Mouse (Mus musculus) kidney, postnatal 0 days (tissue): Measurements from ENCODE around the gene Wnt5a. TPM values are rescaled to one million over a fixed set of nuclear protein-coding genes. Genes with fewer than 3 reads are reported as not detected.

Experiments used
- ATAC-seq: fragments of 200-750 bp; cut with Nextera tagmentation; replicated peaks from 2 replicates; pipeline ENCODE4 v1.8.0; 2017; ENCODE audit warnings: low read depth, moderate number of reproducible peaks, moderate TSS enrichment, moderate library complexity; ENCODE audit not compliant: low FRiP score
- DNase-seq: peaks from one replicate; pipeline ENCODE4 v3.0.0-alpha.2; 2016; ENCODE audit warnings: low spot score
- H3K27ac ChIP-seq: fragments of 300-500 bp; sonication (generic); 2 replicates; pipeline ENCODE4 v1.5.1; 2014; ENCODE audit warnings: mild to moderate bottlenecking
- H3K27me3 ChIP-seq: fragments of 300-500 bp; sonication (generic); 2 replicates; pipeline ENCODE4 v1.6.1; 2014; ENCODE audit warnings: low read length, mixed read lengths; ENCODE audit not compliant: insufficient read depth
- H3K36me3 ChIP-seq: fragments of 300-500 bp; sonication (generic); 2 replicates; pipeline ENCODE4 v1.6.1; 2014; ENCODE audit warnings: low read length, mixed read lengths; ENCODE audit not compliant: insufficient read depth
- H3K4me1 ChIP-seq: fragments of 300-500 bp; sonication (generic); replicated peaks from 2 replicates; pipeline ENCODE4 v1.6.1; 2014; ENCODE audit warnings: antibody characterized with exemption, low read length, mixed read lengths; ENCODE audit not compliant: insufficient read depth
- H3K4me2 ChIP-seq: fragments of 300-500 bp; sonication (generic); 2 replicates; pipeline ENCODE4 v1.6.1; 2014; ENCODE audit warnings: mild to moderate bottlenecking, low read length, moderate library complexity, mixed read lengths
- H3K4me3 ChIP-seq: fragments of 300-500 bp; sonication (generic); replicated peaks from 2 replicates; pipeline ENCODE4 v1.5.1; 2014; ENCODE audit warnings: low read depth, low read length
- H3K9ac ChIP-seq: fragments of 300-500 bp; sonication (generic); 2 replicates; pipeline ENCODE4 v1.6.1; 2014; ENCODE audit warnings: low read depth, low read length
- H3K9me3 ChIP-seq: fragments of 300-500 bp; sonication (generic); replicated peaks from 2 replicates; pipeline ENCODE4 v1.6.1; 2016; ENCODE audit warnings: low read length, inconsistent platforms, mixed read lengths
- CTCF ChIP-seq: IDR thresholded peaks from 2 replicates; pipeline ENCODE4 v1.5.1; 2016; ENCODE audit warnings: antibody characterized with exemption, low read depth, mild to moderate bottlenecking, moderate library complexity
- WGBS: fragments of 180-500 bp; shearing (Covaris S2); extraction: QIAGEN DNeasy Blood & Tissue Kit; methylation state at CpG from one replicate; pipeline ENCODE4 v1.1.7; 2014; 5-methylcytosine and 5-hydroxymethylcytosine counted together
- polyA plus RNA-seq: library from polyadenylated mRNA; unstranded; fragments of >200 nt; fragmentation: Nextera tagmentation; extraction: Ambion mirVana; gene quantifications from 2 replicates; pipeline ENCODE4 v1.2.1, GENCODE M21; 2015

Gene Wnt5a
- polyA plus RNA-seq, 1 experiment from 2014 or later: 23.3 TPM

DNA sequence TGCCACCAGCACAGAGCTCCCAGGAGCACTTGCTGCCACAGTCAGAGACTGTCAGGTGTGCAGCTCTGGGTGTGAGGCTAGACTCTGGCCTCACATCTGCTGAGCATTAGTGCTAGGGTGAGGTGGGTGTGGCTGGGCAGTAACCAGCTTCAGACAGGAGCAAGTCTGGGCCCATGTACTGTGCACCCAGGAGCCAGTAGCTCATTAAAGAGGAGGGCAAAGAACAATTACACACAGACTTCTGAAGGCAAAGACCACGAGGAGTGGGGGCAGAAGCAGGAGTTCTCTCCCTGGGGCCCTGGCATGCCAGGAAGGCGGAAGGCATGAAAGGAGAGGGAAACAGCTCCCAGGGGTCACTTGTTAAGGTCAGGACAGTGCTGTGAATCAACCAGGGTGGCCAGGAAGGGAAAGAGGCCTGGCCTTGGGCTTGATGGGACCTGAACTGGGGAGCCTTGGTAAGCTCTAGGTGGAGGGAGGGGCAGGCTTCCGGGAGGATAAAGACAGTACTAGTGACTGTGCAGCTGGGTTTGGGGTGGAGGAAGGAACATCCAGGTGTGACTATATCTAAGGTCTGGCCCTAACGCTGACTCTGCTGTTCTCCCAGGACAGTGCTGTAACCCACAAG is 37.7 kb downstream of the Wnt5a start:
- WGBS: 32% methylated on average over 4 of the region's 4 CpGs
- no peak for TF ChIP-seq CTCF
- peak; percentile 71 for DNase-seq
- H3K9me3 ChIP-seq: no peaks in the 10 kb centered on the region
- H3K4me1 ChIP-seq: peaks cover 2% of the 10 kb centered on the region; the same call in 1 of the 2 replicates
- ATAC-seq: peak; percentile 84
- no peak overlapping the region for H3K9ac ChIP-seq
- H3K27me3 ChIP-seq: no peaks in the 10 kb centered on the region
- no peaks in the 10 kb centered on the region for H3K36me3 ChIP-seq
- no peak overlapping the region; the same call in 1 of the 2 replicates for H3K27ac ChIP-seq
- H3K4me2 ChIP-seq: no peak overlapping the region
- no peak overlapping the region for H3K4me3 ChIP-seq

DNA sequence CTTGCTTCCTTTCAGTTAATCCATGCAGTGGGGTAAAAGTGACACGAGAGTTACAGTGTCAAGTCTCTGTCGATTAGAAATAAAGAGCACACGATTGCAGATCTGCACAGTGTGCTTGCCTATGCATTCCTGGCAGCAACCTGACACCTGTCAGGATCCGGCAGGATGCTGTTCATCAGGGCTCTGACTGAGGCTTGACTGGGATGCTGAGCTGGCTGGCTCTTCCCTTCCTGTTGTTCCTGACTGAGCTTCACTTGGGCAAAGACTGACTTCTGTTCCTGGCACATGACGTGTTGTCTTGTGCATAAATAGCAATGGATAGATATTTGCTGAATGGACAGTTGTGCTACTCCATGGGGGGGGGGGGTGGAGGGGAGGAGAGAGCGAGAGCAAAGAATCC is 57.3 kb downstream of the Wnt5a start:
- Histone ChIP-seq H3K27ac (no peak overlapping the region), H3K36me3 (no peaks in the 10 kb centered on the region), H3K9ac (no peak overlapping the region), H3K4me2 (no peak overlapping the region), H3K9me3 (no peaks in the 10 kb centered on the region), H3K4me3 (no peak overlapping the region), H3K27me3 (no peaks in the 10 kb centered on the region), H3K4me1 (no peaks in the 10 kb centered on the region)
- DNase-seq (no peak), ATAC-seq (no peak)
- TF ChIP-seq CTCF: no peak
- 51% methylated on average over 6 of the region's 6 CpGs for WGBS
